Mouse (Mus musculus) midbrain, embryonic 16.5 days (tissue): ENCODE results near the gene Fgr. TPM values are rescaled to one million over a fixed set of nuclear protein-coding genes. Genes with fewer than 3 reads are reported as not detected.

Source experiments
- ATAC-seq: fragments of 200-750 bp; cut with Nextera tagmentation; 2 replicates; pipeline ENCODE4 v1.8.0; 2017; ENCODE audit warnings: moderate TSS enrichment
- H3K27ac ChIP-seq: fragments of 300-500 bp; sonication (generic); 2 replicates; pipeline ENCODE4 v1.5.1; 2014; ENCODE audit warnings: mild to moderate bottlenecking, low read length, mixed read lengths
- H3K27me3 ChIP-seq: fragments of 300-500 bp; sonication (generic); 2 replicates; pipeline ENCODE4 v1.6.1; 2014; ENCODE audit warnings: low read depth, low read length, mixed read lengths; ENCODE audit not compliant: control insufficient read depth, insufficient read depth
- H3K36me3 ChIP-seq: fragments of 300-500 bp; sonication (generic); 2 replicates; pipeline ENCODE4 v1.6.1; 2014; ENCODE audit warnings: mild to moderate bottlenecking, low read length, moderate library complexity, mixed read lengths; ENCODE audit not compliant: control insufficient read depth, insufficient read depth
- H3K4me1 ChIP-seq: fragments of 300-500 bp; sonication (generic); 2 replicates; pipeline ENCODE4 v1.6.1; 2014; ENCODE audit warnings: mild to moderate bottlenecking, low read length, mixed read lengths; ENCODE audit not compliant: control insufficient read depth, insufficient read depth
- H3K4me2 ChIP-seq: fragments of 300-500 bp; sonication (generic); 2 replicates; pipeline ENCODE4 v1.6.1; 2014; ENCODE audit warnings: mild to moderate bottlenecking, low read length, mixed read lengths
- H3K4me3 ChIP-seq: fragments of 300-500 bp; sonication (generic); 2 replicates; pipeline ENCODE4 v1.5.1; 2014; ENCODE audit warnings: low read depth, mild to moderate bottlenecking, low read length, moderate library complexity, mixed read lengths
- H3K9ac ChIP-seq: fragments of 300-500 bp; sonication (generic); 2 replicates; pipeline ENCODE4 v1.6.1; 2014; ENCODE audit warnings: low read depth, low read length, mixed read lengths
- H3K9me3 ChIP-seq: fragments of 300-500 bp; sonication (generic); replicated peaks from 2 replicates; pipeline ENCODE4 v1.6.1; 2014; ENCODE audit warnings: mild to moderate bottlenecking, low read length, mixed read lengths; ENCODE audit not compliant: control insufficient read depth, poor library complexity, severe bottlenecking
- WGBS: fragments of 180-500 bp; shearing (Covaris S2); extraction: QIAGEN DNeasy Blood & Tissue Kit; methylation state at CpG from one replicate; pipeline ENCODE4 v1.1.7; 2014; 5-methylcytosine and 5-hydroxymethylcytosine counted together
- polyA plus RNA-seq: library from polyadenylated mRNA; unstranded; fragments of >200 nt; fragmentation: Nextera tagmentation; extraction: Ambion mirVana; gene quantifications from 2 replicates; pipeline ENCODE4 v1.2.1, GENCODE M21; 2015

Fgr gene
- polyA plus RNA-seq, 1 experiment from 2014 or later: 0.05 TPM

- no peak overlapping the region for H3K27ac ChIP-seq
- H3K36me3 ChIP-seq: no peaks in the 10 kb centered on the region
- peaks cover 32% of the 10 kb centered on the region for H3K4me1 ChIP-seq
- no peak for ATAC-seq
- under 1% methylated on average over 17 of the region's 17 CpGs for WGBS
- H3K4me2 ChIP-seq: peak overlapping the region; percentile 48
- H3K9me3 ChIP-seq: no peaks in the 10 kb centered on the region
- H3K27me3 ChIP-seq: peaks cover 4% of the 10 kb centered on the region
- H3K4me3 ChIP-seq: peak overlapping the region; percentile 98
- H3K9ac ChIP-seq: 0 out of 2 replicates have a peak overlapping the region, but pooled peaks have one; percentile 100
These were observed 36.7 kb downstream of the Fgr start for GRCm38 (mm10) chr4:133010611-133011010.

- Histone ChIP-seq H3K9me3 (no peaks in the 10 kb centered on the region), H3K4me2 (peak within 1 kb of the TSS; percentile 98), H3K36me3 (no peaks in the 10 kb centered on the region), H3K9ac (peak within 1 kb of the TSS; percentile 100), H3K4me1 (peaks cover 38% of the 10 kb centered on the region), H3K27ac (peak within 1 kb of the TSS; percentile 97), H3K27me3 (peaks cover 4% of the 10 kb centered on the region), H3K4me3 (peak within 1 kb of the TSS; percentile 98)
- under 1% methylated on average over 55 of the region's 66 CpGs for WGBS
- ATAC-seq: peak; percentile 84
These were observed 37.3 kb downstream of the Fgr start, which contains the start of gene Ahdc1 for GRCm38 (mm10) chr4:133011028-133011820. Gene Ahdc1, plus strand, starts transcription at chr4:133011260.

GRCm38 (mm10) chr4:133011821-133012775 lies 38.2 kb downstream of the Fgr start:
- H3K36me3 ChIP-seq: no peaks in the 10 kb centered on the region
- peaks cover 47% of the 10 kb centered on the region for H3K4me1 ChIP-seq
- peak overlapping the region; percentile 97 for H3K27ac ChIP-seq
- peak overlapping the region; percentile 98 for H3K4me3 ChIP-seq
- H3K9ac ChIP-seq: peak overlapping the region; percentile 100
- peaks cover 4% of the 10 kb centered on the region for H3K27me3 ChIP-seq
- peak overlapping the region; percentile 98 for H3K4me2 ChIP-seq
- ATAC-seq: peak; percentile 11
- WGBS: under 1% methylated on average over 58 of the region's 84 CpGs
- no peaks in the 10 kb centered on the region for H3K9me3 ChIP-seq

GRCm38 (mm10) chr4:133012776-133013265 lies 38.9 kb downstream of the Fgr start:
- Histone ChIP-seq H3K27ac (peak overlapping the region; percentile 97), H3K9ac (peak overlapping the region; percentile 100), H3K9me3 (no peaks in the 10 kb centered on the region), H3K36me3 (no peaks in the 10 kb centered on the region), H3K27me3 (peaks cover 4% of the 10 kb centered on the region), H3K4me1 (peaks cover 53% of the 10 kb centered on the region), H3K4me3 (peak overlapping the region; percentile 98), H3K4me2 (peak overlapping the region; percentile 98)
- ATAC-seq: no peak
- 1% methylated on average over 16 of the region's 17 CpGs for WGBS

- Histone ChIP-seq H3K4me2 (peak overlapping the region; percentile 98), H3K4me3 (peak overlapping the region; percentile 98), H3K27me3 (peaks cover 4% of the 10 kb centered on the region), H3K9ac (peak overlapping the region; percentile 100), H3K27ac (peak overlapping the region; percentile 97), H3K9me3 (no peaks in the 10 kb centered on the region), H3K36me3 (no peaks in the 10 kb centered on the region), H3K4me1 (peaks cover 58% of the 10 kb centered on the region)
- 3% methylated on average over 16 of the region's 18 CpGs for WGBS
- peak; percentile 4 for ATAC-seq
These were observed 39.5 kb downstream of the Fgr start for GRCm38 (mm10) chr4:133013266-133013891.

GRCm38 (mm10) chr4:133014088-133014487 lies 40.2 kb downstream of the Fgr start:
- peaks cover 4% of the 10 kb centered on the region for H3K27me3 ChIP-seq
- H3K4me2 ChIP-seq: peak overlapping the region; percentile 98
- H3K9me3 ChIP-seq: no peaks in the 10 kb centered on the region
- no peaks in the 10 kb centered on the region for H3K36me3 ChIP-seq
- no peak for ATAC-seq
- H3K4me3 ChIP-seq: peak overlapping the region; percentile 98
- 14% methylated on average over 5 of the region's 5 CpGs for WGBS
- peaks cover 62% of the 10 kb centered on the region for H3K4me1 ChIP-seq
- peak overlapping the region; percentile 97; the same call in 1 of the 2 replicates for H3K27ac ChIP-seq
- peak overlapping the region; percentile 100 for H3K9ac ChIP-seq

- H3K4me2 ChIP-seq: peak overlapping the region; percentile 98
- H3K9ac ChIP-seq: peak overlapping the region; percentile 100
- peaks cover 71% of the 10 kb centered on the region for H3K4me1 ChIP-seq
- no peaks in the 10 kb centered on the region for H3K9me3 ChIP-seq
- no peak for ATAC-seq
- H3K27me3 ChIP-seq: no peaks in the 10 kb centered on the region
- H3K27ac ChIP-seq: peak overlapping the region; percentile 39; the same call in 1 of the 2 replicates
- no peaks in the 10 kb centered on the region for H3K36me3 ChIP-seq
- 18% methylated on average over 10 of the region's 10 CpGs for WGBS
- peak overlapping the region; percentile 98 for H3K4me3 ChIP-seq
These were observed 41.2 kb downstream of the Fgr start for GRCm38 (mm10) chr4:133014896-133015709.
